Mouse (Mus musculus) kidney, postnatal 0 days (tissue): ENCODE results near the gene Hist1h2ab. TPM values are rescaled to one million over a fixed set of nuclear protein-coding genes. Genes with fewer than 3 reads are reported as not detected.

Experiments used
- ATAC-seq: fragments of 200-750 bp; cut with Nextera tagmentation; replicated peaks from 2 replicates; pipeline ENCODE4 v1.8.0; 2017; ENCODE audit warnings: low read depth, moderate number of reproducible peaks, moderate TSS enrichment, moderate library complexity; ENCODE audit not compliant: low FRiP score
- DNase-seq: peaks from one replicate; pipeline ENCODE4 v3.0.0-alpha.2; 2016; ENCODE audit warnings: low spot score
- H3K27ac ChIP-seq: fragments of 300-500 bp; sonication (generic); 2 replicates; pipeline ENCODE4 v1.5.1; 2014; ENCODE audit warnings: mild to moderate bottlenecking
- H3K27me3 ChIP-seq: fragments of 300-500 bp; sonication (generic); 2 replicates; pipeline ENCODE4 v1.6.1; 2014; ENCODE audit warnings: low read length, mixed read lengths; ENCODE audit not compliant: insufficient read depth
- H3K36me3 ChIP-seq: fragments of 300-500 bp; sonication (generic); 2 replicates; pipeline ENCODE4 v1.6.1; 2014; ENCODE audit warnings: low read length, mixed read lengths; ENCODE audit not compliant: insufficient read depth
- H3K4me1 ChIP-seq: fragments of 300-500 bp; sonication (generic); replicated peaks from 2 replicates; pipeline ENCODE4 v1.6.1; 2014; ENCODE audit warnings: antibody characterized with exemption, low read length, mixed read lengths; ENCODE audit not compliant: insufficient read depth
- H3K4me2 ChIP-seq: fragments of 300-500 bp; sonication (generic); 2 replicates; pipeline ENCODE4 v1.6.1; 2014; ENCODE audit warnings: mild to moderate bottlenecking, low read length, moderate library complexity, mixed read lengths
- H3K4me3 ChIP-seq: fragments of 300-500 bp; sonication (generic); replicated peaks from 2 replicates; pipeline ENCODE4 v1.5.1; 2014; ENCODE audit warnings: low read depth, low read length
- H3K9ac ChIP-seq: fragments of 300-500 bp; sonication (generic); 2 replicates; pipeline ENCODE4 v1.6.1; 2014; ENCODE audit warnings: low read depth, low read length
- H3K9me3 ChIP-seq: fragments of 300-500 bp; sonication (generic); replicated peaks from 2 replicates; pipeline ENCODE4 v1.6.1; 2016; ENCODE audit warnings: low read length, inconsistent platforms, mixed read lengths
- CTCF ChIP-seq: IDR thresholded peaks from 2 replicates; pipeline ENCODE4 v1.5.1; 2016; ENCODE audit warnings: antibody characterized with exemption, low read depth, mild to moderate bottlenecking, moderate library complexity
- WGBS: fragments of 180-500 bp; shearing (Covaris S2); extraction: QIAGEN DNeasy Blood & Tissue Kit; methylation state at CpG from one replicate; pipeline ENCODE4 v1.1.7; 2014; 5-methylcytosine and 5-hydroxymethylcytosine counted together
- polyA plus RNA-seq: library from polyadenylated mRNA; unstranded; fragments of >200 nt; fragmentation: Nextera tagmentation; extraction: Ambion mirVana; gene quantifications from 2 replicates; pipeline ENCODE4 v1.2.1, GENCODE M21; 2015

Gene Hist1h2ab
- polyA plus RNA-seq, 1 experiment from 2014 or later, result 26.6 TPM

GRCm38 (mm10) chr13:23740256-23740840 lies 10.6 kb upstream of the Hist1h2ab start:
- Histone ChIP-seq H3K9me3 (no peaks in the 10 kb centered on the region), H3K9ac (peak overlapping the region; percentile 92), H3K36me3 (no peaks in the 10 kb centered on the region), H3K4me2 (peak overlapping the region; percentile 90), H3K27me3 (no peaks in the 10 kb centered on the region), H3K4me1 (no peaks in the 10 kb centered on the region), H3K4me3 (peak overlapping the region; percentile 68), H3K27ac (peak overlapping the region; percentile 99)
- no peak for TF ChIP-seq CTCF
- no peak for DNase-seq
- ATAC-seq, result no peak
- WGBS, result 22% methylated on average over 13 of the region's 13 CpGs

GRCm38 (mm10) chr13:23740910-23741309 lies 10.0 kb upstream of the Hist1h2ab start:
- TF ChIP-seq CTCF, result no peak
- Histone ChIP-seq H3K4me2 (peak overlapping the region; percentile 90), H3K36me3 (no peaks in the 10 kb centered on the region), H3K4me3 (no peak overlapping the region), H3K9me3 (no peaks in the 10 kb centered on the region), H3K4me1 (no peaks in the 10 kb centered on the region), H3K9ac (no peak overlapping the region), H3K27ac (no peak overlapping the region), H3K27me3 (no peaks in the 10 kb centered on the region)
- ATAC-seq (no peak), DNase-seq (no peak)
- WGBS, result 49% methylated on average over 5 of the region's 5 CpGs

- Histone ChIP-seq H3K4me2 (no peak overlapping the region), H3K9me3 (no peaks in the 10 kb centered on the region), H3K36me3 (no peaks in the 10 kb centered on the region), H3K27me3 (no peaks in the 10 kb centered on the region), H3K4me1 (no peaks in the 10 kb centered on the region), H3K9ac (no peak overlapping the region), H3K4me3 (no peak overlapping the region), H3K27ac (no peak overlapping the region)
- ATAC-seq (no peak), DNase-seq (no peak)
- no peak for TF ChIP-seq CTCF
Observed at GRCm38 (mm10) chr13:23742007-23742406, 8.9 kb upstream of the Hist1h2ab start.

- Histone ChIP-seq H3K9ac (no peak overlapping the region), H3K27me3 (no peaks in the 10 kb centered on the region), H3K27ac (no peak overlapping the region), H3K4me3 (no peak overlapping the region), H3K9me3 (no peaks in the 10 kb centered on the region), H3K4me2 (no peak overlapping the region), H3K4me1 (peaks cover 10% of the 10 kb centered on the region), H3K36me3 (no peaks in the 10 kb centered on the region)
- ATAC-seq, result no peak
- no peak for DNase-seq
- TF ChIP-seq CTCF, result no peak
- WGBS, result 83% methylated on average over 5 of the region's 5 CpGs
Observed at GRCm38 (mm10) chr13:23743215-23743614, 7.7 kb upstream of the Hist1h2ab start.

GRCm38 (mm10) chr13:23743963-23744362 lies 7.0 kb upstream of the Hist1h2ab start:
- Histone ChIP-seq H3K9me3 (no peaks in the 10 kb centered on the region), H3K27ac (no peak overlapping the region), H3K27me3 (no peaks in the 10 kb centered on the region), H3K4me1 (peaks cover 11% of the 10 kb centered on the region), H3K4me3 (no peak overlapping the region), H3K9ac (no peak overlapping the region), H3K4me2 (peak overlapping the region; percentile 60), H3K36me3 (no peaks in the 10 kb centered on the region)
- no peak for DNase-seq
- no peak for ATAC-seq
- 39% methylated on average over 4 of the region's 4 CpGs for WGBS
- no peak for TF ChIP-seq CTCF

GRCm38 (mm10) chr13:23744421-23745380 lies 6.2 kb upstream of the Hist1h2ab start:
- Histone ChIP-seq H3K4me1 (peaks cover 11% of the 10 kb centered on the region), H3K4me3 (peak overlapping the region; percentile 30), H3K9me3 (no peaks in the 10 kb centered on the region), H3K27me3 (no peaks in the 10 kb centered on the region), H3K36me3 (no peaks in the 10 kb centered on the region), H3K4me2 (peak overlapping the region; percentile 60), H3K9ac (peak overlapping the region; percentile 31; the same call in 1 of the 2 replicates), H3K27ac (peak overlapping the region; percentile 57; the same call in 1 of the 2 replicates)
- ATAC-seq (no peak), DNase-seq (no peak)
- 2% methylated on average over 13 of the region's 36 CpGs for WGBS
- no peak for TF ChIP-seq CTCF
